9 mouse cellular contexts compared by ENCODE assay signal in the genomic region with DNA sequence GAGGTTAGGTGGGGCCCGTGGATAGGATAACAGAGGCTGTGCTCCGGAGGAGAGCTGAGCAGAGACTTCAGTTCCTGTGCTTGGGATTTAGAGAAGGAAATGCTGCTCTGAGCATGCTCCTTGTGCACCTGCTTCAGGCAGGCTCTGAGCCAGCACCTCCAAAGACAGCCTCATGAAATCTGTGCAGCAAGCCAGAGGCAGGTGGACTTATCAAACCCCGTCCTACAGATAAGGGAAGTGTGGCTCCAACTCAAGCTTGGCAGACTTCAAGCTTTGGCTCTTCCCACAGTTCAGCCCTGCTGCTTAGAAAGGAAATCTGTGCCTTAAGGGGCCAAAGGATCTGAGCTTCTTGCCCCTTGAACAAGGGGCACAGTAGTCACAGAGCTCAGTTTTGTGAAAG. TPM values are rescaled to one million over a fixed set of nuclear protein-coding genes. Genes with fewer than 3 reads are reported as not detected.
A peak's percentile ranks its signal among the peaks of the same experiment; 100 is the strongest.
DNase-seq lines count a peak whose midpoint lies in the region; ATAC-seq and TF ChIP-seq lines count a peak whose summit lies in the region.
"Had no signal": no experiment of that assay in that cellular context is flagged by ENCODE, and none has a peak within 500 bp of the region (broad histone marks: within the 10 kb centered on the region; RNA-seq: fewer than 3 reads in every experiment).

No protein-coding gene starts in this region.

- no peak for TF ChIP-seq RAD21 in MEL (IDR thresholded peaks at IDR 0.05; ENCODE audit: low read depth, low read length)

- no peak overlapping the region for H3K4me3 ChIP-seq in heart, embryonic 12.5 days
- no peak overlapping the region for H3K4me3 ChIP-seq in MEL (ENCODE audit: control insufficient read depth in 1 of 2, insufficient read depth in 1 of 2, low read depth in 2 of 2, low read length in 2 of 2)
- no peak overlapping the region for H3K4me3 ChIP-seq in forebrain, embryonic 12.5 days (replicated peaks)
- no peak overlapping the region for H3K4me3 ChIP-seq in macrophage (ENCODE audit: inconsistent target)
- H3K4me3 ChIP-seq in liver, postnatal 0 days (ENCODE audit: low read depth, low read length) = no peak overlapping the region

- peak overlapping the region; percentile 45 for H3K27ac ChIP-seq in heart, embryonic 12.5 days (ENCODE audit: poor library complexity, severe bottlenecking)
- H3K27ac ChIP-seq in MEL (ENCODE audit: control insufficient read depth, low read depth, low read length) (no peak overlapping the region), macrophage (peak overlapping the region; percentile 15; the same call in 1 of the 2 replicates)
- H3K27ac ChIP-seq in forebrain, embryonic 12.5 days = peak overlapping the region; percentile 70
- no peak overlapping the region for H3K27ac ChIP-seq in liver, postnatal 0 days (ENCODE audit: low read depth)

- TF ChIP-seq CTCF in MEL (IDR thresholded peaks at IDR 0.05 in 2 of 3, conservative IDR thresholded peaks at IDR 0.05 in 1 of 3; ENCODE audit: control insufficient read depth in 1 of 3, insufficient read depth in 1 of 3, low read depth in 2 of 3, low read length in 3 of 3, poor library complexity in 1 of 3, severe bottlenecking in 1 of 3) = no peak
- TF ChIP-seq CTCF in liver, postnatal 0 days (IDR thresholded peaks at IDR 0.05; ENCODE audit: low read depth) = no peak

- H3K27me3 ChIP-seq in heart, embryonic 12.5 days (replicated peaks) = no peaks in the 10 kb centered on the region
- no peaks in the 10 kb centered on the region for H3K27me3 ChIP-seq in MEL (ENCODE audit: control insufficient read depth in 1 of 2, insufficient read depth in 2 of 2, low read length in 2 of 2)
- H3K27me3 ChIP-seq in forebrain, embryonic 12.5 days = no peaks in the 10 kb centered on the region
- H3K27me3 ChIP-seq in liver, postnatal 0 days (ENCODE audit: insufficient read depth, low read length) = no peaks in the 10 kb centered on the region

- peaks cover 78% of the 10 kb centered on the region for H3K4me1 ChIP-seq in heart, embryonic 12.5 days (replicated peaks)
- peaks cover 9 to 12% of the 10 kb centered on the region in 2 experiments for H3K4me1 ChIP-seq in MEL (ENCODE audit: control insufficient read depth in 1 of 2, insufficient read depth in 2 of 2, low read length in 2 of 2)
- H3K4me1 ChIP-seq in forebrain, embryonic 12.5 days = peaks cover 72% of the 10 kb centered on the region
- peaks cover 25% of the 10 kb centered on the region for H3K4me1 ChIP-seq in liver, postnatal 0 days (ENCODE audit: insufficient read depth)

- peak overlapping the region; percentile 48 for H3K4me2 ChIP-seq in heart, embryonic 12.5 days
- peak overlapping the region; percentile 41 for H3K4me2 ChIP-seq in forebrain, embryonic 12.5 days
- no peak overlapping the region for H3K4me2 ChIP-seq in liver, postnatal 0 days (ENCODE audit: low read depth, low read length)

- no peak for DNase-seq in heart, postnatal 10 days
- peak; percentile 25 for DNase-seq in MEL (ENCODE audit: low read depth, low spot score)
- DNase-seq in thymus, postnatal 25 days = no peak
- DNase-seq in liver, postnatal 0 days = no peak
- DNase-seq: kidney, adult 11 months had no signal

- no peaks in the 10 kb centered on the region for H3K36me3 ChIP-seq in heart, embryonic 12.5 days
- H3K36me3 ChIP-seq in MEL (ENCODE audit: control insufficient read depth in 1 of 2, insufficient read depth in 2 of 2, low read length in 2 of 2) (peaks cover 0 to 5% of the 10 kb centered on the region in 2 experiments; a peak in 2 of 4 replicates), macrophage (ENCODE audit: inconsistent target) (no peaks in the 10 kb centered on the region)
- no peaks in the 10 kb centered on the region for H3K36me3 ChIP-seq in forebrain, embryonic 12.5 days (replicated peaks)
- no peaks in the 10 kb centered on the region for H3K36me3 ChIP-seq in liver, postnatal 0 days (replicated peaks; ENCODE audit: insufficient read depth, low read length)

- ATAC-seq in heart, embryonic 12.5 days (ENCODE audit: insufficient number of reproducible peaks, low FRiP score) = no peak
- ATAC-seq in forebrain, embryonic 12.5 days (ENCODE audit: low FRiP score) = no peak
- ATAC-seq in megakaryocyte progenitor cell, adult 5-6 weeks (replicated peaks; ENCODE audit: poor library complexity) = no peak
- ATAC-seq in liver, postnatal 0 days = no peak

- peak overlapping the region; percentile 32 for H3K9ac ChIP-seq in heart, embryonic 12.5 days
- no peak overlapping the region for H3K9ac ChIP-seq in MEL (ENCODE audit: control insufficient read depth, low read depth, low read length, poor library complexity, severe bottlenecking)
- H3K9ac ChIP-seq in forebrain, embryonic 12.5 days = no peak overlapping the region
- H3K9ac ChIP-seq in liver, postnatal 0 days (replicated peaks) = no peak overlapping the region

- H3K79me2 ChIP-seq in MEL (ENCODE audit: control insufficient read depth, insufficient read depth, low read length, poor library complexity) (peaks cover 4% of the 10 kb centered on the region), macrophage (ENCODE audit: inconsistent target) (peaks cover 89% of the 10 kb centered on the region)

- no peaks in the 10 kb centered on the region for H3K9me3 ChIP-seq in heart, embryonic 12.5 days (replicated peaks)
- no peaks in the 10 kb centered on the region for H3K9me3 ChIP-seq in MEL (replicated peaks; ENCODE audit: insufficient read depth, low read length)
- H3K9me3 ChIP-seq in forebrain, embryonic 12.5 days = no peaks in the 10 kb centered on the region
- no peaks in the 10 kb centered on the region for H3K9me3 ChIP-seq in liver, postnatal 0 days (ENCODE audit: low read length)

- WGBS in heart, embryonic 12.5 days = 13% methylated on average over 3 of the region's 3 CpGs
- 77% methylated on average over 3 of the region's 3 CpGs for WGBS in forebrain, embryonic 12.5 days
- 62% methylated on average over 3 of the region's 3 CpGs for WGBS in macrophage (ENCODE audit: missing documents)
- WGBS in liver, postnatal 0 days (ENCODE audit: insufficient replicate concordance) = 46% methylated on average over 3 of the region's 3 CpGs

- intact Hi-C loops in heart, postnatal 10 days (cut with DNase I) = loop anchor here (10.0 kb wide), 1 partner anchor 348 kb away; the partner anchor contains the start of gene Soga1

- TF ChIP-seq EP300 in MEL (IDR thresholded peaks at IDR 0.05; ENCODE audit: low read depth in 1 of 2, low read length in 2 of 2) = peak in 1 of 2 experiments; percentile 48; a peak in 1 of 4 replicates
- TF ChIP-seq EP300 in liver, postnatal 0 days (IDR thresholded peaks at IDR 0.05; ENCODE audit: low read depth) = no peak

- no peak for TF ChIP-seq POLR2A in MEL (IDR thresholded peaks at IDR 0.05; ENCODE audit: control insufficient read depth in 1 of 2, insufficient read depth in 1 of 2, low read depth in 1 of 2, low read length in 2 of 2, poor library complexity in 1 of 2)

TF ChIP-seq in MEL, 35 proteins besides CTCF, POLR2A, EP300 and RAD21 (continues in another document):
- TF ChIP-seq E2F4 (IDR thresholded peaks at IDR 0.05; ENCODE audit: borderline replicate concordance, low read depth, low read length) (no peak), UBTF (IDR thresholded peaks at IDR 0.05; ENCODE audit: borderline replicate concordance, insufficient read depth, low read depth, low read length) (no peak), USF2 (IDR thresholded peaks at IDR 0.05; ENCODE audit: borderline replicate concordance in 1 of 2, insufficient read depth in 1 of 2, low read depth in 1 of 2, low read length in 2 of 2) (no peak), TBP (IDR thresholded peaks at IDR 0.05; ENCODE audit: low read depth, low read length) (no peak), BHLHE40 (IDR thresholded peaks at IDR 0.05; ENCODE audit: borderline replicate concordance, low read depth, low read length) (peak; percentile 42; the same call in 1 of the 2 replicates), HCFC1 (IDR thresholded peaks at IDR 0.05; ENCODE audit: low read depth, low read length) (no peak), ZMIZ1 (IDR thresholded peaks at IDR 0.05; ENCODE audit: low read depth, low read length) (no peak), ELF1 (IDR thresholded peaks at IDR 0.05; ENCODE audit: low read depth, low read length) (no peak), ZKSCAN1 (IDR thresholded peaks at IDR 0.05; ENCODE audit: low read depth, low read length) (no peak), ZC3H11A (IDR thresholded peaks at IDR 0.05; ENCODE audit: low read depth, low read length) (no peak), KAT2A (conservative IDR thresholded peaks at IDR 0.05; ENCODE audit: low read depth, low read length) (no peak), GABPA (IDR thresholded peaks at IDR 0.05; ENCODE audit: low read depth, low read length) (no peak), TCF12 (IDR thresholded peaks at IDR 0.05; ENCODE audit: low read depth, low read length) (peak; percentile 75), USF1 (IDR thresholded peaks at IDR 0.05; ENCODE audit: low read depth, low read length) (no peak), MXI1 (IDR thresholded peaks at IDR 0.05; ENCODE audit: low read depth, low read length) (peak; percentile 52; the same call in 1 of the 2 replicates), ETS1 (IDR thresholded peaks at IDR 0.05; ENCODE audit: low read depth, low read length) (peak; percentile 57), SMC3 (IDR thresholded peaks at IDR 0.05; ENCODE audit: low read depth, low read length) (no peak), RCOR1 (IDR thresholded peaks at IDR 0.05; ENCODE audit: low read depth, low read length) (peak; percentile 99), CHD2 (IDR thresholded peaks at IDR 0.05; ENCODE audit: low read length) (no peak), JUND (IDR thresholded peaks at IDR 0.05; ENCODE audit: low read depth, low read length) (no peak), SIN3A (IDR thresholded peaks at IDR 0.05; ENCODE audit: low read length) (peak; percentile 35; the same call in 1 of the 2 replicates)

RNA-seq across cellular contexts. Expression of gene Myl9, which starts 48.3 kb away (rescaled TPM):
- polyA plus RNA-seq in heart, embryonic 12.5 days (2016; fragmentation: Nextera tagmentation; extraction: Ambion mirVana) = 1,723 and 1,724 TPM in 2 replicates
- 100 to 1,000 TPM; 391 to 523 TPM for total RNA-seq in heart, postnatal 10 days (2021)
- total RNA-seq in MEL (2012; rRNA removed) = 1.2 and 2.8 TPM in 2 replicates
- polyA plus RNA-seq in MEL (2012; ENCODE audit: insufficient read depth in 1 of 2, insufficient read length in 2 of 2, low read depth in 1 of 2, low replicate concordance in 2 of 2, missing spikeins in 1 of 2) = 1 to 10 TPM in 1 of 2 experiments, not detected in 1; 1.3 TPM
- polyA plus RNA-seq in forebrain, embryonic 12.5 days (2016; fragmentation: Nextera tagmentation; extraction: Ambion mirVana) = 61.4 and 95.4 TPM in 2 replicates
- total RNA-seq in macrophage (2018; cell fraction: chromatin; rRNA removed) = 10 to 100 TPM in 1 of 26 experiments, 1 to 10 TPM in 1, not detected in 24; 3.5 to 24.6 TPM
- total RNA-seq in macrophage (2018; cell fraction: cytosol; rRNA removed) = under 1 TPM in 1 of 26 experiments, not detected in 25; 0.05 TPM
- 1 to 10 TPM in 1 of 26 experiments, not detected in 25; 6.0 TPM for total RNA-seq in macrophage (2018; cell fraction: nucleus; rRNA removed)
- polyA plus RNA-seq in macrophage (2018) = 0.40 TPM in 1 of 3 replicates, not detected in the others
- total RNA-seq in megakaryocyte progenitor cell, adult 5-6 weeks (2015) = not detected in 2 replicates
- not detected in 2 replicates for total RNA-seq in megakaryocyte progenitor cell, adult 5-6 weeks (2017)
- 50.4 and 51.2 TPM in 2 replicates for polyA plus RNA-seq in liver, postnatal 0 days (2015; fragmentation: Nextera tagmentation; extraction: Ambion mirVana)

Comparison
In these comparisons a context has a peak if more than half of its experiments do, and no peak if none do; other contexts are left out.
1. H3K27ac ChIP-seq: peak in heart, embryonic 12.5 days (single experiment), forebrain, embryonic 12.5 days (single experiment) and macrophage (single experiment); none in MEL (single experiment) and liver, postnatal 0 days (single experiment).
2. RNA of gene Myl9, which starts 48.3 kb away (polyA plus RNA-seq): 1,723 to 1,724 TPM in heart, embryonic 12.5 days, 61.4 to 95.4 TPM in forebrain, embryonic 12.5 days and 50.4 to 51.2 TPM in liver, postnatal 0 days; 1.3 TPM in MEL and 0.40 TPM in macrophage; every median in the first group is over 10 times any median in the second.